Mouse (Mus musculus): ENCODE data around the gene Tbp.

Tbp gene

GRCm38 (mm10) chr17:15499656-15500394, at the start of gene Tbp, which contains the start of gene Psmb1:
Tbp (plus strand) TSS chr17:15499888.
Psmb1 (minus strand) TSS chr17:15499751.
- DNase-seq (ENCODE audit: low read depth, low spot score): peak; percentile 99

DNA sequence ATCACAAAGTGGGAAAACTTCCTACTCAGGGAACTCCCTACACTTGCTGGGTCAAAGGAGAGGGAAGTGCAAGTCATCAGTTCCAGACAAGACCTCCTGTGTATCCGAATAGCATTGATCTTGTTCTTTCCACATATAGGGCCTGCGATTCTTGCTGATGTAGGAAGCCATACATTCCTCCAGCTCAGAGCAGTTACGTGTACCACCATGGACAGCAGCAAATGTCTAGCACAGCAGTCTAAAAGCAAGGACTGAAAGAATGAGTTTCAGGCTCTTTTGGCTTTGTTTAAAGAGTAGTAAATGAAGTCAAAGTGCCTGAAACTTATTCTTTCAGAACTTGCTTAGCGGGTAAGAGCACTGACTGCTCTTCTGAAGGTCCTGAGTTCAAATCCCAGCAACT, 44.5 kb upstream of the Tbp start:
- peak; percentile 40 for DNase-seq (ENCODE audit: low read depth, low spot score)

DNA sequence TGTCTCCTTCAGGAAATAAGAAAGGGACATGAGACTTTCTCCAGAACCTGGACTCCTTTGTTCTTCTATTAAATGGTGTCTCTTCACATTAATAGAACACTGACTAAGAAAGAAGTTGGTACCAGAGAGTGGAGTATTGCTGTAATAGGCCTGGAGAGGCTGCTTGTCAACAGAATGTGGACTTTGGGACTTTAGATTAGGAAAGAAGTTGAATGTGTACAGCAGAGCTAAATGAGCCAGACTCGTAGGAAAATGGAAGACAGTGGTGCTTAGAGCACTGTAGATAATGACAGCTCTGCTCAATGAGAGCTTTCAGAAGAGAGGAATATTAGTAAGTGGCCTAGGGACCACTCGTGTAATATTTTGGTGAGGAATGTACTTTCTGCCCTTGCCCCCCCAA, 43.1 kb upstream of the Tbp start:
- no peak for DNase-seq (ENCODE audit: low read depth, low spot score)

DNA sequence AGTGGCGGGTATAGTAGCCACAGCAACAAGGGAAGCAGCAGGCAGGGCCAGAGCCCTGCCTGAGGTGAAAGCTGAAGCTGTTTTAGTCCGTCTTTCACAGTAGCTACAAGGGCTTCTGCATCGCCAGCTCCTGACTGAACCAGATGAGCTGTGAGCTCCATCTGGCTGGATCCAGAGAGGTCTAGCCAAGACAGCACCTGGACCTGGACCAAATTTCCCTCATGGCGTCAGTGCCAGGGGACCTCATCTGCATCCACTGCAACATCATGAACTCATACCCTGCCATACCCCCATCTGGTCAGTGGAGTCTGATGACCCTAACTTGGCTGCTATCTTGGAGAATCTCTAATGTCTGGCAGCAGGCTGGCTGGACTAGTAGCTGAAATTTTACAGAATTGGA, 39.9 kb upstream of the Tbp start:
- no peak for DNase-seq (ENCODE audit: low read depth, low spot score)

DNA sequence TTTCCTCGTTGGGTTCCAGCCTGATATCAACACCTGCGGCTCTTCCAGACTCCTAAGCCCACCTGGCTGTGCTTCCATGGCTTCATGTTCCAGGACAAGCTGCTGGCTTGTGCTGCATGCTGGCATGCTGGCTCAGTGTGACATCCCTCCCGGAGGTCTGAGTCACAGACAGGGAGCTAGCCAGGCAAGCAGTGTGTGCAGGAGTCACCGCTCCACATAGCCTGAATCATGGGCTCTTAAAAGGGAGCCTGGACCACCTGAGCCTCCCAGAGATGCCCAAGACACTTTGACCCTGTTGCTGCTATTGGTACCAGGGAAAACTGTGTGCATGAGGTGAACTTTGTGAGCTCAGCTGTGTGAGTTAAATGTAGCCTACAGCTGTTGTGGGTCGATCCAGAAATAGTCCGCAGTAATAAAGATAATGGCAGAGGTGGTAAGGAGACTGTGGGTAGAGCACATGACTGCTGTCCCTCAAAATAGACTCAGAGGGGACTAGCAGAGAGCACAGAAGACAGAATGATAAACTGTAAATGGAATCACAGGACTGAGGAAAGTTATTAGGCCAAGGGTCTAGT, 37.7 kb upstream of the Tbp start:
- no peak for DNase-seq (ENCODE audit: low read depth, low spot score)

- DNase-seq (ENCODE audit: low read depth, low spot score): peak; percentile 80
Observed at GRCm38 (mm10) chr17:15467669-15468068, 32.0 kb upstream of the Tbp start.

GRCm38 (mm10) chr17:15472671-15473070, 27.0 kb upstream of the Tbp start:
- DNase-seq (ENCODE audit: low read depth, low spot score): peak; percentile 39

GRCm38 (mm10) chr17:15490542-15490941, 9.1 kb upstream of the Tbp start:
- DNase-seq (ENCODE audit: low read depth, low spot score): no peak

GRCm38 (mm10) chr17:15497882-15498752, 1.6 kb upstream of the Tbp start:
- DNase-seq (ENCODE audit: low read depth, low spot score): peak; percentile 95

GRCm38 (mm10) chr17:15498753-15499113, 955 bp upstream of the Tbp start:
- DNase-seq (ENCODE audit: low read depth, low spot score): no peak

- DNase-seq (ENCODE audit: low read depth, low spot score): peak; percentile 75
Observed at GRCm38 (mm10) chr17:15510694-15511093, 11.0 kb downstream of the Tbp start.

DNA sequence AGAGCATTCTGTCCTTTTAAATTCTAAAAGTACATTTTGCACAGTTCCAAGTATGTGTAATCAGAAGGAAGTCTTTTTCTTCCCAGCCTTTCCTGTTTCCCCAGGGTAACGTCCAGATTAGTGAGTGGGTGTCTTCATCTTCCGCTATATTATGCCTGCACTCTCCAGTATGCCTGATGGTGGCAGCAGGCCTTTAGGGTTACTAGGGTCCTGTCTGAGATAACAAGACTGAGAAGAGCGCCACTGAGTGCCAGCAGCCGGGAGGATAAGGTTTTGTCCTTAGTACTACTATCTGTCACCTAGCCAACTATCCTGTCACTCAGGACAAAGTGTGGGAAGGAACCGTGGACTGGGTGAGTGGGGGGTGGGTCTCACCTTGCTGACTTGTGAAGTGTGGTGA, 18.1 kb downstream of the Tbp start:
- DNase-seq (ENCODE audit: low read depth, low spot score): no peak

DNA sequence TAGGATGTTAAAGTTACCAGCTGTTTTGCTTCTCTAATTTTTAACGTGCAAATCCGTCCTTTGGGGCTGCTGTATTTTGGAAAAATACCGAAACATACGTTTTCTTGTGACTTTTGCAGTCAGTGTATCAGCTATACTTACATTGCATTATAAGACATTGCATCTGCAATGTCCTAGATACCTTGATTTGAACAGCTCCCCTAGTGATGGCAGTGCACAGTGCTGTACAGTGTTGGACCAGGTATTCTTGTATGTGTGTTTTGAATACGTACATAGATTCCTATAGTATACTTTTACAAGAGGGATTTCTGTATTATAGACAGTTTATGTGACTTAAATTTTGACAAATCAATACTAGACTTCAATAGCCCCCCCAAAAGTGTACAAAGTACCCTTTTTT, 18.5 kb downstream of the Tbp start:
- DNase-seq (ENCODE audit: low read depth, low spot score): no peak

DNA sequence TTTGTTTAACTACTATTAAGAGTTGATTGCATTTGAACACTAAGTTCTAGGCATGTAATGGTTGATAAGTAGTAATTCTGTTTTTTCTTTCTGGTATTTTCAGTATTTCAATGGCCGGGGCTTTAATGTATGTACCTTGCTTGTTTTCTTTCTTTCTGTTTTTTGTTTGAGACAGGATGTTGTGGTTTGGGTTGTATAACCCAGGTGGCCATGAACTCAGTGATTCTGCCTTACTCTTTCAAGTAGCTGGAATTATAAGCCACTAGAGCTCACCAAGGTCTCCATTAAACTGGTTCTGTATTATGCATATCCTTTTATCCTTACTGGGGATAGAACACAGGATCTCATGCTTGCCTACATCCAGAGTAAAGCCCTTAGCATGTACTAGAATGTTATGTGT, 19.1 kb downstream of the Tbp start:
- DNase-seq (ENCODE audit: low read depth, low spot score): no peak

- DNase-seq (ENCODE audit: low read depth, low spot score): no peak
Observed at GRCm38 (mm10) chr17:15526304-15526703, 26.6 kb downstream of the Tbp start.

- DNase-seq (ENCODE audit: low read depth, low spot score): peak; percentile 97
Observed at GRCm38 (mm10) chr17:15526986-15527810, 27.5 kb downstream of the Tbp start, which contains the start of gene Pdcd2. Pdcd2 (minus strand) TSS chr17:15527301.

GRCm38 (mm10) chr17:15527811-15528136, 28.1 kb downstream of the Tbp start:
- no peak for DNase-seq (ENCODE audit: low read depth, low spot score)

GRCm38 (mm10) chr17:15528887-15529286, 29.2 kb downstream of the Tbp start:
- DNase-seq (ENCODE audit: low read depth, low spot score): no peak

DNA sequence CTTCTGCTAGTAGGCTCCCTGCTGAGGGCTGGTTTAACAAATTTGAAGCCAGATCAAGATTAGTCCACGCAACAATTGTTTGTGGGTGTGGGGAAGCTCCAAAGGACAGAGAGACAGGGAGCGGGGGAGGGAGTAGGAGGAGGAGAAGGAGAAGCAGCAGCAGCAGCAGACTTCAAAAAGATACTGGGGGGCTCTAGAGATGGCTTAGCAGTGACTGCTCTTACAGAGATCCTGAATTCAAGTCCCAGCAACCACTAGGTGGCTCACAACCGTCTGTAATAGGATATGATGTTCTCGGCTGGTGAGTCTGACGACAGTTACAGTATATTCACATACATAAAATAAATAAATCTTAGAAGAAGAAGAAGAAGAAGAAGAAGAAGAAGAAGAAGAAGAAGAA, 30.5 kb downstream of the Tbp start:
- DNase-seq (ENCODE audit: low read depth, low spot score): peak; percentile 71

GRCm38 (mm10) chr17:15535162-15535800, 35.6 kb downstream of the Tbp start:
- DNase-seq (ENCODE audit: low read depth, low spot score): no peak

- DNase-seq (ENCODE audit: low read depth, low spot score): no peak
Observed at GRCm38 (mm10) chr17:15535943-15536342, 36.3 kb downstream of the Tbp start.
